Mouse (Mus musculus) testis, adult 2 months (tissue): Measurements from ENCODE around the gene Slfn3.

Experiments
- CTCF ChIP-seq: fragments of 200-500 bp; IDR thresholded peaks from 2 replicates; pipeline ENCODE4 v1.5.1; 2012; ENCODE audit warnings: low read depth, mild to moderate bottlenecking, inconsistent platforms, low read length, moderate library complexity; ENCODE audit not compliant: control insufficient read depth, insufficient read depth, insufficient replicate concordance
- POLR2A ChIP-seq: fragments of 200-500 bp; IDR thresholded peaks from 2 replicates; pipeline ENCODE4 v1.6.1; 2012; ENCODE audit warnings: low read depth, mild to moderate bottlenecking, inconsistent platforms, low read length, moderate library complexity; ENCODE audit not compliant: control insufficient read depth

GRCm38 (mm10) chr11:83224750-83225149, 33.6 kb downstream of the Slfn3 start:
- TF ChIP-seq POLR2A (no peak), CTCF (no peak)
